Mouse (Mus musculus) limb, embryonic 15.5 days (tissue): ENCODE data around the gene Neurod2. TPM values are rescaled to one million over a fixed set of nuclear protein-coding genes. Genes with fewer than 3 reads are reported as not detected.

Experiments
- ATAC-seq: fragments of 200-750 bp; cut with Nextera tagmentation; 2 replicates; pipeline ENCODE4 v1.8.0; 2017; ENCODE audit warnings: low read depth, moderate TSS enrichment; ENCODE audit not compliant: insufficient number of reproducible peaks, low FRiP score, low TSS enrichment
- H3K27ac ChIP-seq: fragments of 300-500 bp; sonication (generic); 2 replicates; pipeline ENCODE4 v1.5.1; 2015; ENCODE audit warnings: moderate library complexity, mild to moderate bottlenecking, inconsistent platforms
- H3K27me3 ChIP-seq: fragments of 300-500 bp; sonication (generic); 2 replicates; pipeline ENCODE4 v1.6.1; 2015; ENCODE audit warnings: inconsistent platforms
- H3K36me3 ChIP-seq: fragments of 300-500 bp; sonication (generic); 2 replicates; pipeline ENCODE4 v1.6.1; 2015; ENCODE audit warnings: inconsistent platforms
- H3K4me1 ChIP-seq: fragments of 300-500 bp; sonication (generic); 2 replicates; pipeline ENCODE4 v1.6.1; 2015; ENCODE audit warnings: inconsistent platforms
- H3K4me2 ChIP-seq: fragments of 300-500 bp; sonication (generic); 2 replicates; pipeline ENCODE4 v1.6.1; 2015; ENCODE audit warnings: mild to moderate bottlenecking, inconsistent platforms
- H3K4me3 ChIP-seq: fragments of 300-500 bp; sonication (generic); 2 replicates; pipeline ENCODE4 v1.5.1; 2015; ENCODE audit warnings: mild to moderate bottlenecking, inconsistent platforms
- H3K9ac ChIP-seq: fragments of 300-500 bp; sonication (generic); 2 replicates; pipeline ENCODE4 v1.6.1; 2015; ENCODE audit warnings: inconsistent platforms
- H3K9me3 ChIP-seq: fragments of 300-500 bp; sonication (generic); 2 replicates; pipeline ENCODE4 v1.6.1; 2016; ENCODE audit warnings: inconsistent platforms
- WGBS: fragments of 180-500 bp; shearing (Covaris S2); methylation state at CpG from one replicate; pipeline ENCODE4 v1.1.7; 2015; 5-methylcytosine and 5-hydroxymethylcytosine counted together
- polyA plus RNA-seq: library from polyadenylated mRNA; unstranded; fragments of >200 nt; fragmentation: Nextera tagmentation; extraction: Ambion mirVana; gene quantifications from 2 replicates; pipeline ENCODE4 v1.2.1, GENCODE M21; 2015

Neurod2 gene
- polyA plus RNA-seq, 1 experiment from 2014 or later = not detected

GRCm38 (mm10) chr11:98339071-98339501 is 9.6 kb upstream of the Neurod2 start:
- Histone ChIP-seq H3K27me3 (peaks cover 85% of the 10 kb centered on the region), H3K4me1 (peaks cover 38% of the 10 kb centered on the region), H3K4me2 (peak overlapping the region; percentile 99), H3K4me3 (peak overlapping the region; percentile 53), H3K27ac (no peak overlapping the region), H3K36me3 (no peaks in the 10 kb centered on the region), H3K9me3 (no peaks in the 10 kb centered on the region), H3K9ac (peak overlapping the region; percentile 40; the same call in 1 of the 2 replicates)
- ATAC-seq = no peak
- WGBS = 0% methylated on average over 19 of the region's 19 CpGs

- peak overlapping the region; percentile 40 for H3K9ac ChIP-seq
- H3K9me3 ChIP-seq = no peaks in the 10 kb centered on the region
- peaks cover 39% of the 10 kb centered on the region for H3K4me1 ChIP-seq
- H3K4me2 ChIP-seq = peak overlapping the region; percentile 99
- no peak for ATAC-seq
- under 1% methylated on average over 57 of the region's 57 CpGs for WGBS
- peak overlapping the region; percentile 53 for H3K4me3 ChIP-seq
- H3K27me3 ChIP-seq = peaks cover 87% of the 10 kb centered on the region
- no peaks in the 10 kb centered on the region for H3K36me3 ChIP-seq
- no peak overlapping the region for H3K27ac ChIP-seq
Measured at GRCm38 (mm10) chr11:98338507-98338961, 9.1 kb upstream of the Neurod2 start.

GRCm38 (mm10) chr11:98336245-98337107 is 7.0 kb upstream of the Neurod2 start:
- H3K27me3 ChIP-seq = peaks cover 97% of the 10 kb centered on the region
- ATAC-seq = no peak
- H3K27ac ChIP-seq = no peak overlapping the region
- H3K4me1 ChIP-seq = peaks cover 31% of the 10 kb centered on the region
- no peak overlapping the region for H3K4me2 ChIP-seq
- no peaks in the 10 kb centered on the region for H3K36me3 ChIP-seq
- no peak overlapping the region for H3K4me3 ChIP-seq
- H3K9me3 ChIP-seq = no peaks in the 10 kb centered on the region
- WGBS = 15% methylated on average over 13 of the region's 13 CpGs
- no peak overlapping the region for H3K9ac ChIP-seq

DNA sequence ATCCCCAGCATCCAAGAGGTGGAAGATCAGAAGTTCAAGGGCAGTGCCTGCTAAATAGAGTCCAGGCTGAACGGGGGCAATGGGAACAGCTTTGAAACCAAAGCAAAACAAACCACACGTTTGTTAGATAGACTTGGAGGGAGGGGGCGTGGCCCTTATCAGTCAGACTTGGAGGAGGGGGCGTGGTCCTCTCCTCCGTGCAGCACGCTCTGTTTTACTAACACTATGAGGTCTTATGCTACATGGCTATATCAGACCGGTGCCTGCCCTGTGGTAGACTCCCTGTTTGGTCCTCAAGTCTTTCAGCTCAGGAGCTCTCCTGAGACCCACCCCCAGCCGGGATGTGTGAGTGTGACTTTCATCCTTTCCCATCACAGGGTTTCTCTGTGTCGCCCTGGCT is 5.8 kb upstream of the Neurod2 start:
- Histone ChIP-seq H3K27ac (no peak overlapping the region), H3K4me1 (peaks cover 28% of the 10 kb centered on the region), H3K27me3 (peaks cover 100% of the 10 kb centered on the region), H3K4me3 (no peak overlapping the region), H3K36me3 (no peaks in the 10 kb centered on the region), H3K4me2 (no peak overlapping the region), H3K9me3 (no peaks in the 10 kb centered on the region), H3K9ac (no peak overlapping the region)
- 8% methylated on average over 8 of the region's 9 CpGs for WGBS
- ATAC-seq = no peak

- Histone ChIP-seq H3K4me3 (0 out of 2 replicates have a peak overlapping the region, but pooled peaks have one; percentile 8), H3K9me3 (no peaks in the 10 kb centered on the region), H3K4me1 (peaks cover 21% of the 10 kb centered on the region), H3K9ac (no peak overlapping the region), H3K27me3 (peaks cover 100% of the 10 kb centered on the region), H3K27ac (no peak overlapping the region), H3K4me2 (peak overlapping the region; percentile 24; the same call in 1 of the 2 replicates), H3K36me3 (no peaks in the 10 kb centered on the region)
- ATAC-seq = no peak
- WGBS = 2% methylated on average over 40 of the region's 41 CpGs
Measured at GRCm38 (mm10) chr11:98333981-98334741, 4.7 kb upstream of the Neurod2 start.

DNA sequence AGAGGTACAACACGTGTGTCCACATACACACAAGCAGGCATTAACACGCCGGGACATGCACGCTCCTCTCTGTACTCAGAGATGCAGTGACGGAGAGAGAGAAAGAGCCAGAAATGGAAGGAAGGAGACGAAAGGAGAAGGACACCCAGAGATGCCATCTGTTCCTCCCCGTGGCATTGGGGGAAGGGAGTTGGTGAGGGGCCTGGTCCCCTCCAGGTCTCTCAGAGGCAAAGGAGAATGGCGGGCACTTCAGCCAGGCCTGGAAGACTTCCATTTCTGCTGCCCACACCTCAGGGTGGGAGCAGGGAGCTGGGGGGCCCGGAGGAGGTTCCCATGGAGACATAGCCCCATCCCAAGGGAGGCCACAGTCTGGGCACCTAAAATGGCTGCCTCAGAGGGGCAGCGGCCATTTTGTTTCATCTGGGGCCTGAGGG is 3.8 kb upstream of the Neurod2 start:
- 61% methylated on average over 10 of the region's 10 CpGs for WGBS
- peaks cover 17% of the 10 kb centered on the region for H3K4me1 ChIP-seq
- H3K9ac ChIP-seq = no peak overlapping the region

DNA sequence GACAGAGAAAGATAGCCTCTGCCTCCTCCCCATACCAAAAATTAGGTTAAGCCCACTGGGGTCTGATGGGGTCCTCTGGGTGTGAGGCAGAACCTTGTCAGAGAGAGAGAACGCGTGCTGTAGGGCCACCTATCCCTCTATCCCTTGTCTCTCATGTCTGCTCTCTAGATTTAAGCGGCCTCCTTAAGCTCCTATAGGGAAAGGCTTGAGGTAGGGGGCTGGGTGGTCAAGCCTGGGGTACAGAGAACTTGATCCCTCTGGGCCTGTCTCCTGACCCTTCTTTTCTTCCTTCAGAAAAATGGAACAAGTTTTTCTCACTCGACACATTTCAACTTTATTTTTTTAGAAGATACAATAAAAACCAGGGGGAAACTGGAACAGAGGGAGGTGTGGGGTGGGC is 3.4 kb upstream of the Neurod2 start:
- Histone ChIP-seq H3K27me3 (peaks cover 100% of the 10 kb centered on the region), H3K9me3 (no peaks in the 10 kb centered on the region), H3K4me1 (peaks cover 20% of the 10 kb centered on the region), H3K27ac (no peak overlapping the region), H3K4me2 (no peak overlapping the region), H3K36me3 (no peaks in the 10 kb centered on the region), H3K4me3 (no peak overlapping the region), H3K9ac (no peak overlapping the region)
- WGBS = 73% methylated on average over 4 of the region's 4 CpGs
- ATAC-seq = no peak

More for the DNA sequence above, 3.8 kb upstream of the Neurod2 start:
- Histone ChIP-seq H3K36me3 (no peaks in the 10 kb centered on the region), H3K4me2 (no peak overlapping the region), H3K9me3 (no peaks in the 10 kb centered on the region), H3K27me3 (peaks cover 100% of the 10 kb centered on the region), H3K4me3 (no peak overlapping the region), H3K27ac (no peak overlapping the region)
- no peak for ATAC-seq

- peaks cover 27% of the 10 kb centered on the region for H3K4me1 ChIP-seq
- H3K9me3 ChIP-seq = no peaks in the 10 kb centered on the region
- WGBS = 83% methylated on average over 3 of the region's 3 CpGs
- H3K36me3 ChIP-seq = no peaks in the 10 kb centered on the region
- H3K4me3 ChIP-seq = no peak overlapping the region
- no peak overlapping the region for H3K9ac ChIP-seq
- no peak for ATAC-seq
- H3K27ac ChIP-seq = no peak overlapping the region
- H3K4me2 ChIP-seq = no peak overlapping the region
- peaks cover 100% of the 10 kb centered on the region for H3K27me3 ChIP-seq
Measured at GRCm38 (mm10) chr11:98332186-98332585, 2.7 kb upstream of the Neurod2 start.

DNA sequence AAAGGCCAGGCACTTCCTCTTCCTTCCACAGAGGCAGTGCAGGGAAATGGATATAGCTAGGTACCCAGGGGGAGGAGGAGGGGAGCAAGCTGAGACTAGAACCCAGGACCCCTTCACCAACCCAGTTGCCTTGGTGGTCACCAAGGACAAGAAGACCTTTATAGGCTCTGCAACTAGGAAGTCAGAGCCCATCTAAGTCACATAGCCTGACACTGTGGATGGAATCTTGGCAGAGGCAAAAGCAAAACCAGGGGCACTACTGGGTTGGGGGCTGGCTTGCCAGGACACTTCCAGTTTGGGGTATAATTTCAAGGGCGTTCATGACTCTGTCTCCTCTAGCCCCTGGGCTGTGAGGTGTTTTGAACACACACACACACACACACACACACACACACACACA is 2.0 kb upstream of the Neurod2 start:
- Histone ChIP-seq H3K4me3 (no peak overlapping the region), H3K9ac (no peak overlapping the region), H3K27ac (no peak overlapping the region), H3K4me2 (no peak overlapping the region), H3K4me1 (peaks cover 32% of the 10 kb centered on the region), H3K9me3 (no peaks in the 10 kb centered on the region), H3K36me3 (no peaks in the 10 kb centered on the region), H3K27me3 (peaks cover 100% of the 10 kb centered on the region)
- ATAC-seq = no peak
- WGBS = 50% methylated on average over 1 of the region's 1 CpGs

DNA sequence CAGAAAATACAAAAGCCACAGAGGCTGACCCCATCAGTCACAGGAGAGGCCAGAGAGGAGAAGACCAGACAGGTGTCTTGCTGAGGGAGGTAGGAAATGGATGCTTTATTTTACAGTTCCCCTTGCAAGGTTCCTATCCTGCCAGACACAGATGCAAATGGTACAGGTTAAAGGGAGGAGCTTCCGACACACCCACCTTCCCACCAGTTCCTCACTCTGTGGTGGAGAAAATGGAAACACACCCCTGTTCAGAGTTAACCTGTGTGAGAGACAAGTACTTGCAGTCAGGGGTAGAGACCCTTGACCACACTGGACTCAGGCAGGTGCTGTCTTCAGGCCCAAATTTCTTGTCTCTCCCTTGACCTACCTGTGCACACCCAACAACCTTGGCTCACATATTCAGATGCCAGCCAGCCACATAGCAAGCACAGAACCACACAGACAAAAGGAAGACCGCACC is 1.3 kb upstream of the Neurod2 start:
- Histone ChIP-seq H3K4me1 (peaks cover 32% of the 10 kb centered on the region), H3K27ac (no peak overlapping the region), H3K9ac (no peak overlapping the region), H3K4me3 (no peak overlapping the region), H3K36me3 (no peaks in the 10 kb centered on the region), H3K27me3 (peaks cover 100% of the 10 kb centered on the region), H3K9me3 (no peaks in the 10 kb centered on the region), H3K4me2 (no peak overlapping the region)
- 51% methylated on average over 2 of the region's 2 CpGs for WGBS
- ATAC-seq = no peak

DNA sequence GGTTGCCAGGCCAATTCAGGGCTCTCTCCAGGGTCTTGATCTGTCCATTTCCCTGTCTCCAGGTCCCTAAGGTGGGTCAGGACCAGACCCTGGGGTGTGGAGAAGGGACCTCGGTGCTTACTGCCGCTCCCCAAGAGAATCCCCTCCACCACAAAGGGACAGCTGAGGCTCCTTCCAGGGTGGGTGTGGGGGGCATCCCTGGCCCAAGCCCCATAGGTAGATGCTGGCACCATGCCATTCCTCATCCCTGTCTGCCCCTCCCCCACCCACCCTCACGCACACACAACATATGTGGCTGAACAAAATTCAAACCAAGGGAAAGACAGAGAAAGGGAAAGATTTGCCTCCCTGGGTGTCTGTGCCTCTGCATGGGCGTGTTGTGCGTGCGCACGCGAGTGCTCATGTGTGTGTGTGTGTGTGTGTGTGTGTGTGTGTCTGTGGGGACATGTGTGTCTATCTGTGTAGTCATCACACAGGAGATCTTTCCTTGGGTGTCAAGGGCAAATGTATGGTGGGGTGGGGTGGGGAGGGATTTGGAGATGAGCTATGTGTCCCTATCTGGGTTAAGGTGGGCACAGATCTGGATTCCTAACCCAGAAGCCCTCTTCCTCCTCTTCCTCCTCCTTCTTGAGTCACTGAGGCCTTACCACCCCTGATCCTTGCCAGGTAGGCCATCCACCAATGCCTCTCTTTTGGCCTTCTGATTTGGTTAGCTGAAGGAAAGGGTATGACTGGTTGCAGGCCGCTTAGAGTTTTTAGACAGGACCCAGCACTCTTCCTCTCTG is 704 bp upstream of the Neurod2 start:
- no peak for ATAC-seq
- H3K4me3 ChIP-seq = no peak overlapping the region

More for the DNA sequence above, 704 bp upstream of the Neurod2 start:
- Histone ChIP-seq H3K4me2 (no peak overlapping the region), H3K4me1 (peaks cover 32% of the 10 kb centered on the region), H3K9me3 (no peaks in the 10 kb centered on the region), H3K36me3 (no peaks in the 10 kb centered on the region), H3K27ac (no peak overlapping the region), H3K9ac (no peak overlapping the region), H3K27me3 (peaks cover 100% of the 10 kb centered on the region)
- WGBS = 26% methylated on average over 9 of the region's 9 CpGs
